8 mouse cellular contexts compared by ENCODE assay signal in the genomic region with DNA sequence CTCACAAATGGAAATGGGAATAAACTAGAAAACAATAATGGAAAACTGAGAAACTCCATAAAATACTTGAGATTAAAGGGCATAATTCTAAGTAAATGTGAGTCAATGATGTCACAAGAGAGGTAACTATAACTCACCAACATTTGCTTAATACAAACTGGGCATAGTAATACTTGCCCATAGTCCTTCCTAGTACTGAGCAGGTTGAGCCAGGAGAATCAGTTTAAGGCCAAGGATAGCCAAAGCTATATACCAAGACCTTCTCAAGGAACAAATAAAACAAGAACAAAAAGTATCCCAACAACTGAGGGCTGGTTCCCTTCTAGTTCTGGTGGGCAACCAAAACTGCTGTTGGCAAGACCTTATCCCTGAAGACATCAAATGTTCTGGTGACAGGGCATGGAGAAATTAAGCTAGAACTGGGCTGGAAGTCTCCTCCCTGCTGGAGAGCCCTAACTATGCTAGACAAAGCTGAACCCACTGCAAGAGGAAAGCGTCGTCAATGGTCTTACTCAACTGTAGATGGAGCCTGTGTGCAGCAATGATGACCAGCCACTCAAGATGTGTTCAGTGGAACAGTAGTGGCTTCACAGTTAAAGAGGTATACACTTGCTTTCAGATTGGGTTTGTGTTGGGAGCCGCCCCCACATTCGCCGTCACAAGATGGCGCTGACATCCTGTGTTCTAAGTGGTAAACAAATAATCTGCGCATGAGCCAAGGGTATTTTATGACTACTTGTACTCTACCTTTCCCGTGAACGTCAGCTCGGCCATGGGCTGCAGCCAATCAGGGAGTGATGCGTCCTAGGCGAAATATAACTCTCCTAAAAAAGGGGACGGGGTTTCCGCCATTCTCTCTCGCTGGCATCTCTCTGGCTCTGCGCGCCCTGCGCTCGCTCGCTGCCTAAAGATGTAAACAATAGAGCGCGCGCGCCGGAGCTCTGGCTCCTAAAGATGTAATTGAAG. TPM values are rescaled to one million over a fixed set of nuclear protein-coding genes. Genes with fewer than 3 reads are reported as not detected.
A peak's percentile ranks its signal among the peaks of the same experiment; 100 is the strongest.
DNase-seq lines count a peak whose midpoint lies in the region; ATAC-seq and TF ChIP-seq lines count a peak whose summit lies in the region.
"Not testable (repeated sequence)": the region's sequence is repeated elsewhere in the genome, so short reads cannot be mapped to it uniquely, and the experiment has no call there.

No protein-coding gene starts in this region.

- H3K36me3 ChIP-seq in hindbrain, embryonic 11.5 days (ENCODE audit: control insufficient read depth, insufficient read depth, low read length); neural tube, embryonic 11.5 days (ENCODE audit: control insufficient read depth, insufficient read depth, low read length); stomach, postnatal 0 days (ENCODE audit: control insufficient read depth, insufficient read depth, low read length): not testable (repeated sequence)

- TF ChIP-seq CTCF in layer of hippocampus, adult 2 months (conservative IDR thresholded peaks at IDR 0.05) = peak; percentile 57
- peak; percentile 73 for TF ChIP-seq CTCF in stomach, postnatal 0 days (IDR thresholded peaks at IDR 0.05; ENCODE audit: low read depth)

- peak overlapping the region; percentile 29 for H3K4me3 ChIP-seq in hindbrain, embryonic 11.5 days (ENCODE audit: low read depth, low read length)
- H3K4me3 ChIP-seq in layer of hippocampus, adult 2 months = not testable (repeated sequence)
- H3K4me3 ChIP-seq in neural tube, embryonic 11.5 days (ENCODE audit: low read depth, low read length) = peak overlapping the region; percentile 31
- H3K4me3 ChIP-seq in stomach, postnatal 0 days (ENCODE audit: low read depth, low read length) = peak overlapping the region; percentile 22; the same call in 1 of the 2 replicates

- not testable (repeated sequence) for H3K4me1 ChIP-seq in hindbrain, embryonic 11.5 days (replicated peaks; ENCODE audit: control insufficient read depth, insufficient read depth, low read length); neural tube, embryonic 11.5 days (ENCODE audit: control insufficient read depth, insufficient read depth, low read length); stomach, postnatal 0 days (replicated peaks; ENCODE audit: control insufficient read depth, insufficient read depth)

- not testable (repeated sequence) for H3K27me3 ChIP-seq in hindbrain, embryonic 11.5 days (ENCODE audit: control insufficient read depth, insufficient read depth, low read length); neural tube, embryonic 11.5 days (ENCODE audit: control insufficient read depth, insufficient read depth, low read length); stomach, postnatal 0 days (ENCODE audit: control insufficient read depth, insufficient read depth, low read length)

- 2% methylated on average over 6 of the region's 25 CpGs for WGBS in hindbrain, embryonic 11.5 days
- WGBS in neural tube, embryonic 11.5 days = under 1% methylated on average over 6 of the region's 25 CpGs
- 3% methylated on average over 6 of the region's 25 CpGs for WGBS in stomach, postnatal 0 days

- not testable (repeated sequence) for TF ChIP-seq EP300 in stomach, postnatal 0 days (optimal IDR thresholded peaks at IDR 0.05)

- H3K9ac ChIP-seq in hindbrain, embryonic 11.5 days (ENCODE audit: low read depth, low read length); neural tube, embryonic 11.5 days (ENCODE audit: low read length); stomach, postnatal 0 days (ENCODE audit: low read length): not testable (repeated sequence)

- not testable (repeated sequence) for H3K9me3 ChIP-seq in hindbrain, embryonic 11.5 days (ENCODE audit: control insufficient read depth, low read length); neural tube, embryonic 11.5 days (ENCODE audit: control insufficient read depth, low read length); stomach, postnatal 0 days (ENCODE audit: control insufficient read depth, low read length)

- not testable (repeated sequence) for H3K27ac ChIP-seq in hindbrain, embryonic 11.5 days (ENCODE audit: low read depth, low read length); neural tube, embryonic 11.5 days (ENCODE audit: low read depth, low read length); stomach, postnatal 0 days (replicated peaks)
- peak overlapping the region; percentile 32; the same call in 1 of the 2 replicates for H3K27ac ChIP-seq in layer of hippocampus, adult 2 months

- DNase-seq in NIH3T3 (ENCODE audit: low read depth) = peak; percentile 44
- DNase-seq in cerebellum, postnatal 14 days = peak; percentile 57 to 66
- DNase-seq in frontal cortex, postnatal 14 days (ENCODE audit: low spot score in 2 of 2) = peak; percentile 32 to 61
- DNase-seq in hindbrain, embryonic 11.5 days (ENCODE audit: low spot score) = peak; percentile 65
- DNase-seq in layer of hippocampus, adult 2 months (ENCODE audit: low spot score in 2 of 2) = peak; percentile 26 to 33
- DNase-seq in lung, adult 18-20 months = peak; percentile 59 to 66
- DNase-seq in neural tube, embryonic 11.5 days (ENCODE audit: low spot score) = peak; percentile 68
- DNase-seq in stomach, postnatal 0 days (ENCODE audit: low spot score) = peak; percentile 75

- not testable (repeated sequence) for H3K4me2 ChIP-seq in hindbrain, embryonic 11.5 days (replicated peaks; ENCODE audit: low read depth, low read length)
- peak overlapping the region; percentile 56; the same call in 1 of the 2 replicates for H3K4me2 ChIP-seq in neural tube, embryonic 11.5 days (ENCODE audit: low read depth)
- peak overlapping the region; percentile 44 for H3K4me2 ChIP-seq in stomach, postnatal 0 days (replicated peaks; ENCODE audit: low read depth)

- peak; percentile 93 for ATAC-seq in hindbrain, embryonic 11.5 days (ENCODE audit: low FRiP score)
- peak; percentile 88 for ATAC-seq in neural tube, embryonic 11.5 days (ENCODE audit: insufficient read depth, low FRiP score, low TSS enrichment)
- peak; percentile 97 for ATAC-seq in stomach, postnatal 0 days (ENCODE audit: low FRiP score, low TSS enrichment)

RNA-seq across cellular contexts. Expression of a gene that starts 21.9 kb away (rescaled TPM):
- polyA plus RNA-seq in hindbrain, embryonic 11.5 days (2014; fragmentation: Nextera tagmentation; extraction: Ambion mirVana) = 7.6 and 10.4 TPM in 2 replicates
- total RNA-seq in layer of hippocampus, adult 2 months (2021) = 1 to 10 TPM; 8.3 to 9.8 TPM
- 14.5 and 16.0 TPM in 2 replicates for polyA plus RNA-seq in neural tube, embryonic 11.5 days (2014; fragmentation: Nextera tagmentation; extraction: Ambion mirVana)
- 8.3 and 8.5 TPM in 2 replicates for polyA plus RNA-seq in stomach, postnatal 0 days (2015; fragmentation: Nextera tagmentation; extraction: Ambion mirVana)
